Mouse (Mus musculus) neural tube, embryonic 13.5 days (tissue): ENCODE results near the gene Krtap1-5. TPM values are rescaled to one million over a fixed set of nuclear protein-coding genes. Genes with fewer than 3 reads are reported as not detected.
A peak's percentile ranks its signal among the peaks of the same experiment; 100 is the strongest.

Experiments used
- ATAC-seq: fragments of 200-750 bp; cut with Nextera tagmentation; 2 replicates; pipeline ENCODE4 v1.8.0; 2017; ENCODE audit warnings: low read depth, mild to moderate bottlenecking, moderate TSS enrichment, moderate library complexity
- H3K27ac ChIP-seq: fragments of 300-500 bp; sonication (generic); replicated peaks from 2 replicates; pipeline ENCODE4 v1.5.1; 2015; ENCODE audit warnings: moderate library complexity, mild to moderate bottlenecking, inconsistent platforms
- H3K27me3 ChIP-seq: fragments of 300-500 bp; sonication (generic); 2 replicates; pipeline ENCODE4 v1.6.1; 2015; ENCODE audit warnings: mild to moderate bottlenecking, inconsistent platforms
- H3K36me3 ChIP-seq: fragments of 300-500 bp; sonication (generic); 2 replicates; pipeline ENCODE4 v1.6.1; 2015; ENCODE audit warnings: mild to moderate bottlenecking, inconsistent platforms
- H3K4me1 ChIP-seq: fragments of 300-500 bp; sonication (generic); replicated peaks from 2 replicates; pipeline ENCODE4 v1.6.1; 2015; ENCODE audit warnings: inconsistent platforms
- H3K4me2 ChIP-seq: fragments of 300-500 bp; sonication (generic); 2 replicates; pipeline ENCODE4 v1.6.1; 2015; ENCODE audit warnings: inconsistent platforms, mild to moderate bottlenecking, moderate library complexity
- H3K4me3 ChIP-seq: fragments of 300-500 bp; sonication (generic); 2 replicates; pipeline ENCODE4 v1.5.1; 2015; ENCODE audit warnings: mild to moderate bottlenecking, inconsistent platforms
- H3K9ac ChIP-seq: fragments of 300-500 bp; sonication (generic); 2 replicates; pipeline ENCODE4 v1.6.1; 2015; ENCODE audit warnings: moderate library complexity, mild to moderate bottlenecking, inconsistent platforms
- H3K9me3 ChIP-seq: fragments of 300-500 bp; sonication (generic); 2 replicates; pipeline ENCODE4 v1.6.1; 2016; ENCODE audit warnings: inconsistent platforms
- WGBS: fragments of 180-500 bp; shearing (Covaris S2); methylation state at CpG from one replicate; pipeline ENCODE4 v1.1.7; 2015; 5-methylcytosine and 5-hydroxymethylcytosine counted together
- polyA plus RNA-seq: library from polyadenylated mRNA; unstranded; fragments of >200 nt; fragmentation: Nextera tagmentation; extraction: Ambion mirVana; gene quantifications from 2 replicates; pipeline ENCODE4 v1.2.1, GENCODE M21; 2015

Krtap1-5 gene
- polyA plus RNA-seq, 1 experiment from 2014 or later = not detected

DNA sequence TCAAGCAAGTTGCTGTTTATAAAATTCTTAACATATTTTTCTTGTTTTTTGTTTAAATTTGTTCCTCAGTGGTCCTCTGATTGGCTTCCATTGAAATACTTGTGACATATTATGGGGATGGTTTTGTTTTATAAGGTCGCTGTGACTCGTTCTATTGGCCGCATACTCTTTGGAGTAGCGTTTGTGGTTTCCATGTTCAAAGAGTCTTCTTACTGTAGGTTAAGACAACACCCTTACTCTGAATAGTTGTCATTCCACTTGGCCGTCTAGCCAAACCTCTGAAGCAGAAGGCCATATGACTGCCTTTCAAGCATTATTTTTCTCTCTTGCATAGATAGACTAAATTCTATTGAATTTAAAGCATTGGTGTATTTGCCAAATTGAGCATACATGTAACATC, 235 bp upstream of the Krtap1-5 start:
- Histone ChIP-seq H3K27ac (no peak overlapping the region), H3K9me3 (no peaks in the 10 kb centered on the region), H3K36me3 (no peaks in the 10 kb centered on the region), H3K4me1 (no peaks in the 10 kb centered on the region), H3K4me2 (no peak overlapping the region), H3K27me3 (no peaks in the 10 kb centered on the region), H3K4me3 (no peak overlapping the region), H3K9ac (no peak overlapping the region)
- WGBS = 93% methylated on average over 5 of the region's 5 CpGs
- ATAC-seq = no peak

- peak; percentile 77; the same call in 1 of the 2 replicates for ATAC-seq
- no peaks in the 10 kb centered on the region for H3K27me3 ChIP-seq
- no peaks in the 10 kb centered on the region for H3K36me3 ChIP-seq
- peak overlapping the region; percentile 50 for H3K4me2 ChIP-seq
- no peaks in the 10 kb centered on the region for H3K4me1 ChIP-seq
- no peak overlapping the region for H3K9ac ChIP-seq
- no peak overlapping the region for H3K27ac ChIP-seq
- H3K9me3 ChIP-seq = no peaks in the 10 kb centered on the region
- WGBS = 4% methylated on average over 7 of the region's 7 CpGs
- H3K4me3 ChIP-seq = 0 out of 2 replicates have a peak overlapping the region, but pooled peaks have one; percentile 13
Measured at GRCm38 (mm10) chr11:99574106-99574505, 6.7 kb downstream of the Krtap1-5 start.

DNA sequence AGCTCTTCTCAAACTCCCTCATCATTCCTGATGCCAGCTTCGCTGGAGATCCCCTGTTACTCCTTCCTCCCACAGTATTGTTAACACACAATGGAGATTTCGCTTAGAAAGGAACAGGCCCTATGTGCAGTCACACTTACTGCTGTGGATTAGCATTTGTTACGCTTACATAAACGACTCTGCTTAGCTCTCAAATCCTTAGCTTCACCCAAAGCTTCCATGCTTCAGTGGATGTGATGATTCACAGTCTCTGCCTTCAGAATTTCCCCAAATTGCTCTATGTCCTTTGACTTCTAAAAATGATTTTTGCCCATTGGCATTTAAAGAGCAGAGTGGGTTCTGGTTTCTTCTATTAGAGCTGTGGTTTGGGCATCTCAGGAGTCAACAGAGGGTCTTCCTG, 7.7 kb downstream of the Krtap1-5 start:
- H3K4me3 ChIP-seq = no peak overlapping the region
- H3K9ac ChIP-seq = no peak overlapping the region
- H3K27me3 ChIP-seq = no peaks in the 10 kb centered on the region
- no peaks in the 10 kb centered on the region for H3K9me3 ChIP-seq
- H3K4me1 ChIP-seq = no peaks in the 10 kb centered on the region
- no peak overlapping the region for H3K27ac ChIP-seq
- 57% methylated on average over 4 of the region's 4 CpGs for WGBS
- H3K4me2 ChIP-seq = no peak overlapping the region
- H3K36me3 ChIP-seq = no peaks in the 10 kb centered on the region
- no peak for ATAC-seq

- ATAC-seq = no peak
- H3K4me3 ChIP-seq = no peak within 1 kb of the TSS
- H3K4me1 ChIP-seq = no peaks in the 10 kb centered on the region
- H3K9ac ChIP-seq = no peak within 1 kb of the TSS
- H3K27ac ChIP-seq = no peak within 1 kb of the TSS
- no peaks in the 10 kb centered on the region for H3K27me3 ChIP-seq
- no peaks in the 10 kb centered on the region for H3K9me3 ChIP-seq
- no peak within 1 kb of the TSS for H3K4me2 ChIP-seq
- no peaks in the 10 kb centered on the region for H3K36me3 ChIP-seq
- 62% methylated on average over 7 of the region's 7 CpGs for WGBS
Measured at GRCm38 (mm10) chr11:99566530-99566929, 14.3 kb downstream of the Krtap1-5 start, which contains the start of gene Krtap3-1. Gene Krtap3-1, minus strand, starts transcription at chr11:99566630.

DNA sequence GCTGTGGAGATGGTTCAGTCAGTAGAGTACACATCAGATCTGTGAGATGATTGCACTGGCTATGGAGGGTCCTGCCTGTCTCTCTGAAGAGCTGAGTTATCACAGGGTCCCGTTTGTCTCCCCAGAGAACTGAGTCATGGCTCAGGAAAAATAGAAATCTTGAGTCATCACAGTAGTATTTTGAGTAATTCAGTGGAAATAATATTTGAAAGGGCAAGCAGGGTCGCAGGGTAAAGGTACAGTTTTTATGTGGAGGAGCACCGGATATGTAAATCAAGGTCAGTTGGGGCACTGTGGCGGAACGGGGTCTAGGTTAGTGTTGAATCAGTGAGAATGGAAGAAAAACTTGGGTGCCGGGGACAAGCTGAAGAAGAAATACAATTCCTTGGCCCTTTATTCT, 18.2 kb downstream of the Krtap1-5 start:
- no peak overlapping the region for H3K27ac ChIP-seq
- no peak overlapping the region for H3K4me2 ChIP-seq
- 87% methylated on average over 6 of the region's 6 CpGs for WGBS
- H3K4me1 ChIP-seq = no peaks in the 10 kb centered on the region
- no peaks in the 10 kb centered on the region for H3K9me3 ChIP-seq
- H3K9ac ChIP-seq = no peak overlapping the region
- no peak for ATAC-seq
- H3K4me3 ChIP-seq = no peak overlapping the region
- no peaks in the 10 kb centered on the region for H3K36me3 ChIP-seq
- H3K27me3 ChIP-seq = no peaks in the 10 kb centered on the region

- H3K4me3 ChIP-seq = no peak within 1 kb of the TSS
- ATAC-seq = no peak
- no peak within 1 kb of the TSS for H3K9ac ChIP-seq
- H3K9me3 ChIP-seq = no peaks in the 10 kb centered on the region
- H3K27me3 ChIP-seq = no peaks in the 10 kb centered on the region
- H3K36me3 ChIP-seq = no peaks in the 10 kb centered on the region
- no peak within 1 kb of the TSS for H3K27ac ChIP-seq
- WGBS = 95% methylated on average over 9 of the region's 9 CpGs
- no peak within 1 kb of the TSS for H3K4me2 ChIP-seq
- H3K4me1 ChIP-seq = no peaks in the 10 kb centered on the region
Measured at GRCm38 (mm10) chr11:99559366-99559765, 21.4 kb downstream of the Krtap1-5 start, which contains the start of gene Gm11939. Gene Gm11939, minus strand, starts transcription at chr11:99559466.

DNA sequence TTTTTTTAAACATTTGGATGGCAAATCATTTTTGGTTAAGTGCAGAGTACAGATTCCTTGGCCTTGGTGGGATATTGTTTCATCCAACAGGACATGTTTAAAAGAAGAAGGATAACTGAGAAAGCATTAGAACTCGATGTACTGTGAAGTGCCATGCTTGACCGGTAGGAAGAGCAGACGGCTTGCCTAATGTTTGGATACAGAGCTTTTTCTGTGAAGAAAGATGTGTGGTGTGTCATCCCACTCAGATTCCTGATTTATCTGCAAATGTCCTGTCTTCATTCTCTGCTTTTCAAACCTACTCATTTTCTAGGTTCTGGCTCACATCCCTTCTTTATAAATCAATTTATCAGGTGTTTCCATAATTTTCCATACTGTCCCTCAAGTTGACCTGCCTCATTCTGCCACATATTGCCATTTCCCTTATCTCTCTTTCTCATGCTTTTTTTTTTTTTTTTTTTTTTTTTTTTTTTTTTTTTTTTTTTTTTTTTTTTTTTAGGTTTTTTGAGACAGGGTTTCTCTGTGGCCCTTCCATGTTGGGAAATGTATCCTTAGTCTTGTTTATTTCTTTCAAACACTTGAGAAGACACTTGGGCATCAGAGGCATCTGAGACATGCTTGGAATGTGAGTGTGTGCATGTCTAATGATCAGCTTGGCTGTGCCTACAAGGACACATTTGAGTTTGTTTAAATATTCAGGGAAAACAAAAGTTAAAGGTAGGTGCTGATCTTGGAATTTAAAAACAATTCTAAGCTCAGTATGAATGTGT, 22.7 kb downstream of the Krtap1-5 start:
- Histone ChIP-seq H3K27ac (no peak overlapping the region), H3K9ac (no peak overlapping the region), H3K9me3 (no peaks in the 10 kb centered on the region), H3K4me2 (no peak overlapping the region), H3K36me3 (no peaks in the 10 kb centered on the region), H3K4me3 (no peak overlapping the region), H3K4me1 (no peaks in the 10 kb centered on the region), H3K27me3 (no peaks in the 10 kb centered on the region)
- WGBS = 92% methylated on average over 3 of the region's 3 CpGs
- no peak for ATAC-seq

DNA sequence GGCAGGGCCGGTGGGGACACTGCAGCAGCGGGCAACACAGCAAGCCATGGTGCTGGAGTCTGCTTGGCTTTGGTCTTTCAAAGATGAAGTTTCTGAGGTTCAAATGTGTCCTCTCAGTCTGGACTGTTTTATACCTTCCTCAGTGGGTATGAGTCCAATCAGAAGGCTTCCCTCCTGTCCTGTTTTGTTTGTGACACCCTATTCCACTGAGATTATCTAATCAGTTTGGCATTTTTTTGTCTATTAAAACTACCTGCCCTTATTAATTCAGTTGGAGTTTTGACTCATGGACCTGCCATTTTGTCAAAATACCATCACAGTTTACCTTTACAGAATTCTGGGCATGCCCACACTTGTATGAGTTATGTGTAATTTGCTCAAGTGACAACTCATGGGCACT, 24.1 kb downstream of the Krtap1-5 start, which contains the start of gene Krtap3-2:
Gene Krtap3-2, minus strand, starts transcription at position 101 of the 400 bp plus-strand sequence.
- Histone ChIP-seq H3K4me2 (no peak within 1 kb of the TSS), H3K4me1 (no peaks in the 10 kb centered on the region), H3K9ac (no peak within 1 kb of the TSS), H3K4me3 (no peak within 1 kb of the TSS), H3K27me3 (no peaks in the 10 kb centered on the region), H3K27ac (no peak within 1 kb of the TSS), H3K9me3 (no peaks in the 10 kb centered on the region), H3K36me3 (no peaks in the 10 kb centered on the region)
- no peak for ATAC-seq
- 78% methylated on average over 2 of the region's 2 CpGs for WGBS

DNA sequence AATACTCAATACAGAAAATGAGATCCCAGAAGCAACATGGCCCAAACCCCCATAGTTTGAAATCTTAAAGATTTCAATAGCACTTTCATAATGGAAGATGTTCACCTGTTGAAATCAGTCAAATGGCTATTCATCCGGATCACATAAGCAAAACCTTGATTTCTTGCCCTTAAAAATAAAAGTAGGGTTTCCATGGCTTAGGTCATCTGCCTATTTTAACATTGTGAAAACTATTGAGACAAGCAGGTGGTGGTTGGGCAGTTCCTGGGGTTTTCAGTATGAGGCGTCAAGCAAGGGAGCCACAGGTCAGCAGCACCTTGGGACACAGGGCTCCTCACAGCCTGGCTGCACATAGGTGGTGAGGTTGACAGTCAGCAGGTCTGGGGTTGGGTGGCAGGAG, 24.6 kb downstream of the Krtap1-5 start:
- H3K27me3 ChIP-seq = no peaks in the 10 kb centered on the region
- no peak for ATAC-seq

DNA sequence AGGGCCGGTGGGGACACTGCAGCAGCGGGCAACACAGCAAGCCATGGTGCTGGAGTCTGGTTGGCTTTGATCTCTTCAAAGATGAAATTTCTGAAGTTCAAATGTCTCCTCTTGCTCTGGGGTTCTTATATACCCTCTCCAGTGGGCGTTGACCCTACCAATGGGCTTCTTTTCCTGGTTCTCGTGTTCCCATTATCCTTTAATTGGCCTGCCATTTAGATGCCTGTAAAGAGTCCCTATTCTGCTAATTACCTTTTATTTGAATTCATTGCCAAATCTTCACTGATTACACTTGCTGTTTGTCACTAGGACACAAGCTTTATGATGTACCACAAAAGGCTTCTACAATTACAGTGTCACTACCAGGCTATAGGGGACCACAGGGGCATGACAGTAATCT, 30.1 kb downstream of the Krtap1-5 start, which contains the start of gene Krtap3-3:
Gene Krtap3-3, minus strand, starts transcription at position 101 of the 400 bp plus-strand sequence.
- H3K9ac ChIP-seq = no peak within 1 kb of the TSS
- H3K4me3 ChIP-seq = no peak within 1 kb of the TSS
- no peak within 1 kb of the TSS for H3K4me2 ChIP-seq
- WGBS = 45% methylated on average over 4 of the region's 4 CpGs
- H3K27ac ChIP-seq = no peak within 1 kb of the TSS
- H3K36me3 ChIP-seq = no peaks in the 10 kb centered on the region
- no peak for ATAC-seq
- H3K9me3 ChIP-seq = no peaks in the 10 kb centered on the region
- H3K4me1 ChIP-seq = no peaks in the 10 kb centered on the region
- H3K27me3 ChIP-seq = no peaks in the 10 kb centered on the region

More for the DNA sequence above, 24.6 kb downstream of the Krtap1-5 start:
- H3K9me3 ChIP-seq = no peaks in the 10 kb centered on the region
- H3K4me2 ChIP-seq = no peak overlapping the region
- no peaks in the 10 kb centered on the region for H3K36me3 ChIP-seq
- H3K27ac ChIP-seq = no peak overlapping the region
- 92% methylated on average over 2 of the region's 2 CpGs for WGBS
- no peak overlapping the region for H3K4me3 ChIP-seq
- H3K4me1 ChIP-seq = no peaks in the 10 kb centered on the region
- no peak overlapping the region for H3K9ac ChIP-seq

DNA sequence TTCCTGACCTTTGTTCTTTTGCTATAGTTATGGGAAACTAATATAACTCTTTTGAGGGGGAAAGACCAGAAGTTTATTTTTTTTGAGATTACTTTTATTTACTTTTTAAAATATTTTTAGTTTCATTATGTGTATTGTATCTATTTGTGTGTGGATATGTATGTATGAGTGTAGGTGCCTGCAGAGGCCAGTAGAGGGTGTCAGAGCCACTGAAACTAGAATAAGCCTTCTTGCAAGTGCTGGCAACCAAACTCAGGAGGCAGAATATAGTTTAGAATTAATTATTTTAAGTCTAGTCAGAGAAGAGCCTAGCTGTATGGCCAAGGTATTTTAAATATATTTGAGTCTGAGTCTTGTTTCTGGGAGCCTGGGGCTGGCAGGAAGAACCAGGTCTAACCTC, 32.9 kb downstream of the Krtap1-5 start:
- H3K4me3 ChIP-seq = no peak overlapping the region
- no peak for ATAC-seq
- H3K9me3 ChIP-seq = no peaks in the 10 kb centered on the region
- no peak overlapping the region for H3K27ac ChIP-seq
- H3K9ac ChIP-seq = no peak overlapping the region
- no peak overlapping the region for H3K4me2 ChIP-seq
- no peaks in the 10 kb centered on the region for H3K4me1 ChIP-seq
- no peaks in the 10 kb centered on the region for H3K36me3 ChIP-seq
- H3K27me3 ChIP-seq = no peaks in the 10 kb centered on the region; the same call in 1 of the 2 replicates

- H3K36me3 ChIP-seq = no peaks in the 10 kb centered on the region
- H3K4me3 ChIP-seq = no peak overlapping the region
- H3K4me2 ChIP-seq = no peak overlapping the region
- H3K9me3 ChIP-seq = no peaks in the 10 kb centered on the region
- no peaks in the 10 kb centered on the region; the same call in 1 of the 2 replicates for H3K27me3 ChIP-seq
- H3K9ac ChIP-seq = no peak overlapping the region
- 63% methylated on average over 9 of the region's 9 CpGs for WGBS
- ATAC-seq = no peak
- no peaks in the 10 kb centered on the region for H3K4me1 ChIP-seq
- H3K27ac ChIP-seq = no peak overlapping the region
Measured at GRCm38 (mm10) chr11:99539721-99540120, 41.1 kb downstream of the Krtap1-5 start.
